Mouse (Mus musculus): ENCODE measurements around the gene Gpr173. TPM values are rescaled to one million over a fixed set of nuclear protein-coding genes. Genes with fewer than 3 reads are reported as not detected.

The Gpr173 gene
- polyA plus RNA-seq, 1 experiment from 2014 or later, result 2.9 TPM

Other genes starting within 250 kb of the Gpr173 start
- gene Iqsec2, start 224.4 kb downstream of the Gpr173 start, polyA plus RNA-seq (2015; fragmentation: Nextera tagmentation; extraction: Ambion mirVana), result 2.7 TPM in 2 replicates
- gene Kdm5c, start 135.7 kb downstream of the Gpr173 start, polyA plus RNA-seq (2015; fragmentation: Nextera tagmentation; extraction: Ambion mirVana), result 34.4 and 39.6 TPM in 2 replicates
- gene Kantr, start 41.2 kb downstream of the Gpr173 start, polyA plus RNA-seq (2015; fragmentation: Nextera tagmentation; extraction: Ambion mirVana), result 15.7 and 16.4 TPM in 2 replicates
- 29.8 and 34.0 TPM in 2 replicates for gene Tspyl2, start 26.3 kb downstream of the Gpr173 start, polyA plus RNA-seq (2015; fragmentation: Nextera tagmentation; extraction: Ambion mirVana)
- gene Cldn34a, start 194.6 kb upstream of the Gpr173 start, polyA plus RNA-seq (2015; fragmentation: Nextera tagmentation; extraction: Ambion mirVana), result not detected in 2 replicates

Data from stomach, embryonic 15.5 days (tissue).